Mouse (Mus musculus): ENCODE results near the gene Git2.

Gene Git2

DNA sequence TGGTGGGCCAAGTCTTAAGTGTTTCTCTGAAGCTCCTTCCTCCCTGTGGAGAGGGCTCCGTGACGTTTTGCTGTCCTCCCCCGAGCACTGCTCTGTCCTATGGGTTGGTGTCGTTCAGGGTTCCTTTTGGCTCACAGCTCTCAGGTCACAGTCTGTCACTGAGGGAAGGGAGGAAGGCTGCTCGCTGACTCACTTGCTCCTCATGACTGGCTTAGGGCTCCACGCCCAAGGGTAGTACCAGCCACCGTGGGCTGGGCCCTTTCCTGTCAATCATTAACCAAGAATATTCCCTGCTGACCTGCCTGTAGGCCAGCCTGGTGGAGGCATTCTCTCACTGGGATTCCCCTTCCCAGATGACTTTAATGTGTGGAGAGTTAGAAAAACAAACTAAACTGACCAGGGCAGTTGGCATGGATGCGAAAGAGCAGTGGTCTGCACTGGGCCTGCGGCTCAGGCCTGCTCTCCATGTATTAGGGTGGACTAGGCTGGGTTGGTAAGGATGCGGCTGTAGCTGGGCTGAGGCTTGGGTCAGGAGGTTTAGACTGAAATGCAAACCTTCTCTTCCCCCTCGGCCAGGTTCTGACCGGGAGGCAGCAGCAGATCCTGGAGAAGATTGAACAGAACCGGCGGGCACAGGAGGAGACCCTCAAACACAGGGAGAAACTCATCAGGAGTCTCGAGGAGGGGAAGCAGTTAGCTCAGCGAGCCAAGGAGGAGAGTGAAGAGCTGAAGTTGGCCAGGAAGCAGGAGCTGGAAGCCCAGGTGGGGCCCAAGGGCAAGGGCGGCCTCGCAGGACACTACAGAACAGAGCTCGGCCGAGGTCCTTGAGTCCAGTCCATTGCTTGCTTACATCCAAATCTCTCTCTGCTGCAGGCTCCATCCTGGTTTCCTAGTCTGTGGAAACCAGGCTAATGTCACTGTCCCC, 56.1 kb downstream of the Git2 start:
- peak; percentile 86 for DNase-seq

DNA sequence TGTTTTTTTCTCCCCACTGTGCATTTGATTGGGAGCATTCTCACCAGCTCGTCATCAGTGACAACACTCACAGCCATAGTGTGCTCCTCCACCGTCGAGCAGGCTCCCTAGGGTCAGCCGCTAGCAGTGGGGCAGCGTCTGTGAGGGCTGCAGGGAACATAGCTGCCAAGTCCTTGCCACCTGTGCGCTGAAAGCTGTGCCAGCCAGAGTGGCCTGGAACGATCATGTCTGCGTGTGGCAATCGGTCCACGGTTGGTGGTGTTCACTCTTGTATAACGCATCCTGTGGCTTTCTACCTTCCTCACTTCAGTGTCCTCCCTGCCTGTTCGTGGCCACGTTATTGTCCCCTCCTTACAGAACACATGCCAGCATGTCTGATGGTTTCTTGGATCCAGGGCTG, 56.8 kb downstream of the Git2 start:
- no peak for DNase-seq

DNA sequence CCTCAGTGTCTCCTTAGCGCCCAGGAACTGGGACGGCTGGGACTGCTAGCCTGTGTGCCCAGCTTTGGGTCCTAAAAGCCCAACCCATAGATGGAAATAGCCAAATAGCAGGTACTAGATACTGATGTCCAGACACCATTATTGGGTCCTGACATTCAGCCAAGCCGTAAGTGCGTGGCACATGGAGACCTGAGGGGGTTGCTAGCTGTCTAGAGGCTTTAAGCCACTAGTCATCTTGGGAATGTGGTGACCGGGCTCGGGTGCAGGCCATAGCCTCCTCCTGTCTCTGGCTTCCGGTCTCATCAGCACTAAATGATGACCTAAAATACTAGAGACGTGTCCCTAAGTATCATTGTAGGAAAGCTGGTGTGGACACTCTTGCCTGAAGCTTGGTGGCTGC, 57.4 kb downstream of the Git2 start:
- DNase-seq: no peak

DNA sequence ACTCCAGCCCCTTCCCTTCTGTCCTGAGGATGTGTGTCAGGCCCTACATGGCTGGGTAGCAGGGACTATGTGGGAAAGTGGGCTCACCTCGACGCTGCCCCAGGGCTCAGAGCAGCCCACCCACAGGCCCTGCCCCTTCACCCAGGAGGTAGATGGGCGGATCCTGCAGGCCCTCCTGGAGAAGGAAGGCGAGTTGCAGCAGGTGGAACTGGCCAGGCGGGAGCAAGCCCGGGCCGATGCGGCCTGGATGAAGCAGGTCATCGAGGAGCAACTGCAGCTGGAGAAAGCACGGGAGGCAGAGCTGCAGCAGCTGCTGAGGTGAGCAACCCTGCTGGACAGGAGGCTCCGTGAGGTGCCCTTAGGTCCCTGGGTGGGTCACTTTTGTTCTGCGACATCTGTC, 58.0 kb downstream of the Git2 start:
- no peak for DNase-seq

DNA sequence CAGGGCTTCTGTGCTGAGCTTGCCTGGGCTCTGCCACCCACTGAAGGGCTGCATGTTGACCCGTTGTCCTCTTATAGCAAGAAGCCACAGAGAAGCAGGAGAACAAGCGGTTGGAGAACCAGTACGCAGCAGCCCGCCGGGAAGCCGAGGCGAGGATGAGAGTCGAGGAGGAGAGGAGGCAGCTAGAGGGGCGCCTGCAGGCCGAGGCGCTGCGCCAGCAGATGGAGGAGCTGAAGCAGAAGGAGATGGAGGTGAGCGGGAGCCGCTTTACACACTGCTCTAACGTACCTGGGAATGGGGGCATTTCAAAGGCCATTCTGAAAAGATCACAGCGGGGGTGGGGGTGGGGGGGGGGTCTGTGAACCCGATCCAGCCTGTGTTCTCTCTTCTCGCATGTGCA, 60.8 kb downstream of the Git2 start:
- no peak for DNase-seq

DNA sequence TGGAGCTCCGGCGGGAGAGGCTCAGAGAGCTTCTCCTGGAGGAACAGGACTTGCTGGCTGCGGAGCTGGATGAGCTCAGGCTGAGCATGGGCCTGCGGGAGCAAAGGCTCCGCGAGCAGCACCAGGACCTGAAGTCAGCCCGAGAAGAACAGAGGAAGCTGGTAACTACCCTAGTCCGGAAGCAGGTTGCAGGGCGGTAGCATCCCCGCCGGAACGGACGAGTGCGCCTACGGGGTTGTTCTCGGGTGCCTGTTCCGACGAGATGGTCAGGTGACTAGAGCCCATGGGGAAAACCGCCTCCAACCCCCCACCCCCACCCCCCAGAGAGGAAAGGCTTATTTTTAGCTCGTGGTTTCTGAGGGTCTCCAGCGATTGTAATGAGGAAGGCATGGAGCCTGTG, 66.0 kb downstream of the Git2 start:
- no peak for DNase-seq

DNA sequence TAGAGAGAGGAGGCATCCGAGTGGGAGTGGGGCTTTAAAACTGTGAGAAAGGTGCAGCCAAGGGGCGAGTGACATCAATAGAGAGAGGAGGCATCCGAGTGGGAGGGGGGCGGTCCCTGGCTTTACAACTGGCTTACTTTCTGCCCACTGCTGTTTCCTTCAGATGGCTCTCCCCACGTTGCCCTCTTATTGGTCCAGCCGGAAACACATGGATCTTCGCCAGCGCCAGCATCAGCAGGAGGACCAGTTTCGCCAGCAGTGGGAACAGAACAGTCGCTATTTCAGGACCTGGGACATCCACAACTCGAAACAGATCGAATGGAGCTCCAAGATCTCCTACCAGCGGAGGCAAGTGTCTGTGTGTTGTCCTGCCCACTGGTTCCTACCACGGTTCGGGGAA, 66.8 kb downstream of the Git2 start:
- DNase-seq: no peak

DNA sequence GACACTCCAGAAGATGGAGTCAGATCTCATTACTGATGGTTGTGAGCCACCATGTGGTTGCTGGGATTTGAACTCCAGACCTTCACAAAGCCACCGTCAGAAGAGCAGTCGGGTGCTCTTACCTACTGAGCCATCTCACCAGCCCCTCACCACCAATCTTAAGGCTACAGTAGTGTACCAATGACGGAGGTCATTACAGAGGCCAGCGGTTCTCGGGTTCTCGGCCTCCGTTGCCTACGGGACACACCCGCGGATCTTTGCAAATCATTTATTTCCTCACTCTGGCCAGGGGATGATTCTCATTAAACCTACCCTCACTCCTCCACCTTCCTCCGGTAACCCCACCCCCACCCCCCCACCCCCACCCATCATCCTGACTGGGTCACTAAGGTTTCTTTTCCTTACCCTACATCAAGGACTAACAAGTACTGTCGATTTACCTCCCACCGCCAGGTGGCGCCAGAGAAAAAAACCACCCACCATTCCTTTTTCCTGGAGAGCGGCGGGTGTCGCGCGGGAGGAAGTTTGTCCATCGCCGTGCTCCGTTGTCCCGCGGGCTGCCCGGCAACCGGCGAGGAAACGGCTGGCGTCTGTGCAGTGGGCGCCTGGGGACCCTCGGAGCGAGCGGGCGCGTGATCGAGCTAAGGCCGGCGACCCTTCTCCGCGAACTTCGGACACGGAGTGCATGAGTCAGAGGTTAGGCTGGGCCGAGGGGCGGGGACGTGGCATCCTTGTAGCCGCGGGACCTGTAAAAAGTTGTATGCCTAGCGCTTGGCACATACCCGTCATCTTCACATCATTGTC, 67.8 kb downstream of the Git2 start, which contains the start of gene Tchp:
Gene Tchp (plus strand): TSS at position 496 of the 804 bp plus-strand sequence.
- peak; percentile 95 for DNase-seq

DNA sequence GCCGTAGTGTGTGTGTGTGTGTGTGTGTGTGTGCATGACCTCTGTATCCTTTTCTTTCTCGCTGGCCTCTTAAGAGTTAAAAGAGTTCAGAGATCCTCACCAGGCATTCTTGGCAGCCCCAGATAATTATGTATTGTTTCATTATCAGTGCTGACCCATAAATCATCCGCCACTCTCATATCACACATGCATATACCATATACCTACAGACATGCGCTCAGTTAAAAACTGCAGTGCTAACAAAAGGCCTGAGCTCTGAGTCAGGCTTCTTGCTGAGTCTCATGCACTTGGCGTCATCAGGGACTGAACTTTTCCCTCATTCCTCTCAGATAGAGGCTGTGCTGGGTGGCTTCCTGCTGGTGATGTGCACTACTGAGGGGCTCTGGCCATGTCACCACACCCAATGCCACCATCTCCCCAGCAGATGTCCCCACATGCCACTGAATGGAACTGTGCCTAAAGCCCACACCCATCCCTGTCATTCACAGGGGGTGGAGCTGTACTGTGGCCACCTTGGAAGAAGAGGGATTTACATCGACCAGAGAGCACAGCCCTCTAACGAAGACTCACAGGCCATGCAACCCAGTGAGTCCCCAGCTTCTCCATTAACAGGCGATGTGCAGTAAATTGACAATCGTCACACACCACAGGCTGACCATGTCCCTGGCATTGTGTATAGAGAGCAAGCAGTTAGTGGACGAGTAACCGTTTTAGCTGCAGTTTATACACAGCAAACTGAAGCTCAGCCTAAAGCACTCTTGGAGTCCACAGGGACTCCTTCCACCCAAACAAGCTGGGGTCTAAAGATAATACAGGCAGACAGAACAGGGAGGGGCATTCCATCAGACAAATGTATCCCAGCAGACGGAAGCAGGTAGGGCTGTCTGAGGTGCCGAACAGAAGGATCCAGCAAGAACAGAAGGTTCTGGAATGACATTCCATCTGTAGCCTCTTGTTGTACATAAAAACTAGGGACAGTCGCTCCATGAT, 72.6 kb downstream of the Git2 start:
- peak; percentile 40 for DNase-seq

DNA sequence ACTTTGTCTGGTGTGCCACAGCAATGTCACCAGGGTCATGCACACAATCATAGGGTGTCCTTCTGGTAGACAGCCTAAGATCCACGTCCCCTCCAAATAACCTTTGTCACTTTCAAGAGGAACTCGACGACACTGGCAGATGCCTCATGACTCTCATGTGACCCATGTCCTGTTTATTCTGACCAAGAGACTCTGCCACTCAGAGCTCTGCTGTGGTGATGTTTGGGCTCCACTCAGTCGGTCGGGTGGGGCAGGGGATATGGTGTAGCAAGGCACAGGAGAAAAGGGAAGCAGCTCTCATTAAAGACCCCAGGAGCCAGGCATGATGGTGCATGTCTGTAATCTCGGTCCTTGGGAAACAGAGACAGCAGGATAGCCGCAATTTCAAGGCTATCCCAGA, 76.3 kb downstream of the Git2 start:
- no peak for DNase-seq

DNA sequence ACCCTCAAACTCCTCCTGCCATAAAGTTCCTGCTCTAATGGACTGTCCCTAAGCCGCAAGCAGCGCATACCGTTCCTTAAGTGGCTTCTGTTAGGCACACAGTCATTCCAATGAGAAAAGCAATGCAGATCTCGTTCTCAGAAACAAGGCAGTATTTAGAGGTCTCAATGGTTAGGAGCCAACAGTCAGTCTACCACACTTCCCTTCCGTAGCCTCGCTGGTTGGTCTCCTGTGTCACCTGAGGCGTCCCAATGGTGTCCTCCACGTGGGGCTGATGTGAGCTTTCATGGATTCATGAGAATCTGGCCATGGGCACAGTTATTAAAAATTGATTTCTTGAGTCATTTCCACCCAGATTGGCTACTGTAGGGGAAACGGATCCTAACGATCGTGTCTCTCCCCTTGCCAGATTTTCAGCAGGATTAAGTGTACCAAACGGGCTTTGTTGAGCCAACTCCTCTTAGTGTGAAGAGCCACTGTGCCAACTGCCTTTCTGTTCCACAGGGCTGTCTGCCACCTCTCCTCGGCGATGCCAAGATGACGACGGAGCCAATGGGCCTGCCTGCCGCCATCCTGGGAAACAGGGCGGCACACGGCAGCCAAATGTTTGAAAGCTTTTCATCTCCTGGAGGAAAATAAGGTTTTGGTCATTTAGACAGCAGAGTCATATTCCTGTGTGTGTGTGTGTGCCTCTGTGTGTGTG, 77.1 kb downstream of the Git2 start:
- DNase-seq: no peak

DNA sequence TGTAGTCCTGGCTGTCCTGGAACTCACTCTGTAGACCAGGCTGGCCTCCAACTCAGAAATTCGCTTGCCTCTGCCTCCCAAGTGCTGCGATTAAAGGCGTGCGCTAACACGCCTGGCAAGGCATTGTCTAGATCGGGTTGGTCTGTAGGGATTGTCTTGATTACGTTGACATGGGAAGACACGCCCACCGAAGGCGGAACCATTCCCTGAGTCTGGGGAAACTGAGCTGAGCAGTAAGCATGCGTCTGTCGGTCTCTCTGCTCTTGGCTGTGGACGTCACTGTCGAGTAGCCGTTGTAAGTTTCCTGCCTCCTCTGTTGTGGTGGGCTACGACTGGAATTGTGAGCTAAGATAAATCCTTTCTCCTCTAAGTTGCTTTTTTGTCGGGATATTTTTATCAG, 78.4 kb downstream of the Git2 start:
- no peak for DNase-seq

DNA sequence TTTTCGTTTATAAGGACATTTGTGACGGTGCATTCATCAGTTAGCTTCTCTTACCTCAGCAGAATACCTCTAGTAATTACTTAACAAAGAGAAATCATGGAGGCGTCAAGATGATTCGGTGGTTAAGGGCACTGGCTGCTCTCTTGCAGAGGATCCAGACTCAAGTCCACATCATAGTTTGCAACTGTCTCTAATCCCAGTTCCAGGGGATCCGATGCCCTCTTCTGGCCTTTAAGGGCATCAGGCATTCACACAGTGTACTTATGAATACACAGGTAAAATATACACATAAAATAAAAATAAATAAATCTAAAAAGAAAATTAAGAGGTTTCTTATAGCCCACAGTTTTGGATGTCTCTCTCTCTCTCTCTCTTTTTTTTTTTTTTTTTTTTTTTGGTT, 79.5 kb downstream of the Git2 start:
- DNase-seq: no peak

DNA sequence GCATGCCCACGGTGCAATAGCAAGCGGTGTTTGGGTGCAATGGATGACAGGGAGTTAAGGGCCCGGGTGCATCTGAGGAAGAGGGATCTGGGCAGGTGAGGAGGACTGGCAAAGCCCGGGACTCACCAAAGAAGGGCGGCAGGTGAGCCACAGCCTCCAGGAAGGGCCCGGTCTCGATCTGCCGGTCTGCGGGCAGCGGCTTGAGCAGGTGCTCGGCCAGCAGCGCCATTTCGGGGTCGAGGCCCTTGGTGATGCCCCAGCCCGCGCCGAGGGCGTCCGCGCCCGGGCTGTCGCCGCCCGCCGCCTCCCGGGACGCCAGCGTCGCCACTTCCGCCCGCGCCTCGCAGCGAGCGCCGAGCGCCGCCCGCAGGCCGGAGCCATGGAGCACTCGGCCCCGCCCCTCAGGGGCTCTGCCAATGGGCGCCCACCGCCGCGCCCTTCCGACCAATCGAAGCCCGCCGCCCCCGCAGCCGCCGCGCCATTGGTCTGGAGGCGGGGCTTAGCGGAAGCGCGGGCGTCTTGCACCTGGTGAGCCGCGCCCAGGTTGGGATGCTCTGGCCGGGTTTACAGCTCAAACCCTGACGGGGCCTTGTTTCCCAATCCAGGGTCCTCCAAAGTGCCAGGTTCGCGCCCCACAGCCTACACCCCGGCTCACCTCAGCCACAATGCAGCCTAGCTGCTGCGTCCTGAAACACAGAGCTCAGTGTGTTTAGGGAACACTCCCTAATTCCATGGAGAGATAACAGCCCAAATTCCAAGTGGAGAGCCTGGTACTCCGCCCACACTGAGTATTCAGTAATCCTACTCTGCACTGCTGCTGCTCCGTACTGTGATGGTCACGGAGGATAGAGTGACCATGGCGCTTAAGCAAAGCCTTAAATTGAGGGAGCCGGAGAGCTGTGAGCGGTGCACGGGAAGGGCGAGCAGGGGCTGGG, 84.4 kb downstream of the Git2 start, which contains the start of gene Gltp:
Gene Gltp (minus strand): TSS at position 352 of the 935 bp plus-strand sequence.
- DNase-seq: peak; percentile 95

DNA sequence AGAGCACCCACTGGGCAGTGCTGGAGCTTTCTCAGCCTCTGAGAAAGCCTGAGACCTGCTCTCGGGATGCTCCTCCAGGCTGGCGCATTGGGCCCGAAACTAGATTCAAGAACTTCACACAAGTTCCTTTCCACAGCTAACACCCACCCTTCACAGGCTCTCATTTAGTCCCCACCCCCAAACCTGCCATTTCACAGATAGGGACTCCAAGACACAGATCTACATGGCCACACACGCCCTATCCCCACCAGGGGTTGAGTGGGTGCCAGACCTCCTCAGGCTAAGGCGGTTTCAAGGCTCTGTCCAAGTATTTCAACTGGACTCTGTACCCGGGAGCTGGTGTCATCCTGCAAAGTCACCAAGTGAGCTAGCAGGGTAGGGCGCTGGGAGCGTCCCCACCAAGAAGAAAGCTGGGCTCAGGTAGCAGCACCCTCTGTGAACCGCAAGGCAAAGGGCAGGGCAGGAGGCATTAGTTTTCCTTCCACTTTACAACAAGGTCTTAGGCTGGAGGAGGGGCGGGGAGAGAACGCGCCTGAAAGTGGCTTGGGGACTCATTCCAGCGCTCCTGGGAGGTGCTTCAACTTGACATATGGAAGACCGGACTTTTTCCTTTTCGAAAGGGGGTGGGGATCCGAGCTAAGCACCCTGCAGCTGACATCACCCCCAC, 85.5 kb downstream of the Git2 start:
- peak; percentile 68 for DNase-seq

DNA sequence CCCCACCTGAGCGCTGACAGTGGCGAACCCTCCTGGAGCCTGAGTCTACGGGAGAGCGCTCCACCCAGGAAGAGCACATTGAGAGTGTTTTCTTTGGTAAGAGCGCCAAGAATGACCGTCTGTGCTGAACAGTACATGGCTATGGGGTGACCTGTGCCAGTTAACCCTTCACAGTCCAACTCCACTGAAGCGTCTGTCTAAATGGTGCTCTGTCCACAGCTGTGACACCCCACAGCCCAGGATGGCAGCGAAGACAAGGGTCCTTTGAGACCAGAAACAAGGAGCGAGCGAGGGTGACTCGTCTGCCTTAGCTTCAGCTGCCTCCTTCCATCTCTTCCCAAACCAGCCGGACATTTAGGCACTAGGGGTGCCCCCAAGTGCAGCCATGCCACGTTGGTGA, 86.6 kb downstream of the Git2 start:
- no peak for DNase-seq

DNA sequence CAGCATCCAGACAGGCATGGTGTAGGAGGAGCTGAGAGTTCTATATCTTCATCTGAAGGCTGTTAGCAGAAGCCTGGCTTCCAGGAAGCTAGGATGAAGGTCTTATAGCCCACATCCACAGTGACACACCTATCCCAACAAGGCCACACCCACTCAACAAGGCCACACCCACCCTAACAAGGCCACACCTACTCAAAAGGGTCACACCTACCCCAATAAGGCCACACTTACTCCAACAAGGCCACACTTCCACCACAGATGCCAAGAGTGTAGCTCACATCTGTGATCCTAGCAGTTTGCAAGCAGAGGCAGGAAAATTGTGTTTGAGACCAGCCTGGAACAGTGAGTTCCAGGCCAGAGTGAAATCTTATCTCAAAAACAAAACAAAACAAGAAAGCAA, 87.4 kb downstream of the Git2 start:
- DNase-seq: no peak

DNA sequence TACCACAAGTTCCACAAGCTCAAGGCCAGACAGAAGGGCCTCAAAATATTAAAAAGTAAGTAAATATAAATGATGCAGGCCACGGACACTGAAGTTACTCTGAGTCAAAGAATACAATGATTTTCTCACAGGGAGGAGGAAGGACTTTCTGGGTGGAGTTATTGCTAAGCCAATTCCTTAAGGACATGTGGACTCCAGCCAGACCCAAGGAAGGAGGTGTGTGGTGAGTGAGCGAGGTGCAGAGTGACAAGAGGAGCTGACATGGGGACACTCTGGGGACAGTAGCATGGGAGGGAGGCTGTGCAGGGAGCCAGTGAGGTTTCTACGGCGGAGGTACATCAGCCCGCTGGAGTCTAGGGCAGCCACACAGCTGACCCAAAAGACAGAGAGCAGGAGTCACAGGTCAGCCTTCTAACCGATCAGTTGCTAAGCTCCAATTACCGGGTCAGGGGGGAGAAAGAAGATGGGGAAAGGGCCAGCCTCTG, 88.5 kb downstream of the Git2 start:
- no peak for DNase-seq

DNA sequence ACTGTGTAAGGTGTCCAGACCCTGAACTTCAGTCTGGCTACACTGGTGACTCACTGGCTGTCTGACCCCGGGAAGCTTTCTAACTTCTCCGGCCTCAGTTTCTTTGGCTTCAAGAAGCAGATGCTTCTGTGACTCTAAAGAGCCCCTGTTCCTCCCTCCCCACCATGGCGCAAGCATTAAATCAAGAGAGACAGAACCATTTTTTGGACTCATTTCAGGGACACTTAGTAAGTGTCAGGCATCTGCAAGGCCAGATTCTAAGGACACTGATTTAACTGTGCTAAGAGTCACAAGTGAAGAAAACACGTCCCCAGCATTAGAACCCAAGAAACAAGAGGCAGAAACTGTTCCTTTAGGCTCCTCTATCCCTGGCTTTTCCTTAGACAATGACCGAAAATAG, 89.3 kb downstream of the Git2 start:
- no peak for DNase-seq

DNA sequence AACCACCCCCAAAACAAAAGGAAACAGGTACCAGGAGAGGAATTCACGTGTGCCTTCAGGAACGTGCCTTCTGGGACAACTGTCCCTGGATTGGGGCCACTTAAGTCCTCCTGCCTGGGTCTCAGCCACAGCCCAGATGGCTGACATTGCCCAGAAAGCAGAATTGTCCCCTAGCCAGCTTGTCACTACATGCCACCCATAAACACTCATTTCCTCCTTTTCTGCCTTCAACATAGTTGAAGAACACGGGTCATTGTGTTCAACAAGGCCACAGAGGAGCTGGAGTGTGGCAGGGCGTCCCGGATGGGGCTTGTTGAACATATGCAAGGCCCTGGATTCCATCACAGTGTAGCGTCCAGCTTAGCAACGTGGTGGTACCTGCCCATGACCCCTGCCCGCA, 93.6 kb downstream of the Git2 start:
- no peak for DNase-seq

Data from kidney, postnatal 14 days (tissue).